Mouse (Mus musculus) layer of hippocampus, adult 18-20 months (tissue): Measurements from ENCODE around the gene Pnpla5. TPM values are rescaled to one million over a fixed set of nuclear protein-coding genes. Genes with fewer than 3 reads are reported as not detected.
"Not testable (repeated sequence)": the region's sequence is repeated elsewhere in the genome, so short reads cannot be mapped to it uniquely, and the experiment has no call there.

ENCODE experiments used
- DNase-seq, 2 experiments: peaks; one replicate each; pipeline ENCODE4 v3.0.0; 2022; ENCODE audit warnings: low spot score in 2 of 2
- total RNA-seq, 2 experiments: library from RNA; stranded (reverse); gene quantifications; 2 replicates each; pipeline ENCODE4 v1.2.3; 2021

Pnpla5 gene
- total RNA-seq, 2 experiments from 2014 or later, result not detected

DNA sequence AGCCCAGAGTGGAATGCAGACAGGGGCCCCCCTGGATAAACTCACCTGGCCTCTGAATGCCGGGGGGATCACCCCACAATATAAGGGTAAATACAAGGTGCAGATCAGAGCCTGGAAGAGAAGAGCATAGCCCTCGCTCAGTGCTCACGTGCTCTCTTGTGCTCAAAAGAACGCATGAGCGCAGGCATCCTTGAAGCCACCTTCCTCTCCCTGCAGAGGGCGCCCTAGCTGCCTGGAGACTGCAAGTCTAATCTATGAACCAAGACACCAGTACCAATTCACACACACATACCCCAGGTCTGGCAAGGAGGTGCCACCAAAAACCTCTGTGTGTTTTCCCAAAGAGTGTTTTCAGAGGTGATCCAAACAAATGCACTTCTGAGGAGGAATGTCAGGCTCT lies 2.4 kb downstream of the Pnpla5 start:
- peak in 1 of 2 experiments; percentile 51 for DNase-seq

DNA sequence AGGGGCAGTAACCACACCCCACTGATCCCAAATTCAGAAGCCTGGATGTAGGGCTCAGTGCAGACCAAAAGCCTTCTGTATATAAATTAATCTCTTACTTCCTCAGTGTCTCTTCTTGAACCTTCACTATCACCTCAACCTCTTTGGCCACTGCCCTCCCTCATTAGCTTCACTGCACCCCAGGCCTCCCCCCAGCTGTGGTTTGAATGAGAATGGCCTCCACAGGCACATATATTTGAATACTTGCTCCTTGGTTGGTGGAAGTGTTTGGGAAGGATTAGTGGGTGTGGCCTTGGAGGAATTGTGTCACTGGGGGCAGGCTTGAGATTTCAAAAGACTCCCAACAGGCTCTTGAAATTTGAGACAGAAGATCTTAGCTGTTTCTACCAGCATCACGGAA lies 6.5 kb downstream of the Pnpla5 start:
- DNase-seq, result no peak

- no peak for DNase-seq
Observed at GRCm38 (mm10) chr15:84115727-84116126, 7.2 kb downstream of the Pnpla5 start.

DNA sequence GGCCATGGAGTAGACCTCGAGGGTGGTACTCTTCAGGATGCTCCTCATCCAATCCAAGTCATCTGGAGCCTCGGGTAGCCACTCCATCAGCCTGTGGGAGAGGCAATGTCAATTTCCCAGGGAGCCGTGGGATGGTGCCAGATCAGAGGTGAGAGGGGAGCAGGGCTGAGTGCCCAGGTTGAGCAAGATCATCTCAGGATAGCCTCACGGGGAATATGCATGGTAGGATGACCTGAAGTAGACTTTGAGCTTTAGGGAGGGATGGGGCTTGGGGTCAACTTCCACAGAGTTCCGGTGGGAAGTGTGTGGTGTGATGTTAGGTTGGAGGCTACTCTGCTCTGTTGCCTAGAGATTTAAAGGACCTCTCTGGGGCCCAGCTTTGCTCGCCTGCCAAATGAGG lies 9.1 kb downstream of the Pnpla5 start:
- no peak for DNase-seq

GRCm38 (mm10) chr15:84108899-84109298 lies 14.1 kb downstream of the Pnpla5 start:
- no peak for DNase-seq

DNA sequence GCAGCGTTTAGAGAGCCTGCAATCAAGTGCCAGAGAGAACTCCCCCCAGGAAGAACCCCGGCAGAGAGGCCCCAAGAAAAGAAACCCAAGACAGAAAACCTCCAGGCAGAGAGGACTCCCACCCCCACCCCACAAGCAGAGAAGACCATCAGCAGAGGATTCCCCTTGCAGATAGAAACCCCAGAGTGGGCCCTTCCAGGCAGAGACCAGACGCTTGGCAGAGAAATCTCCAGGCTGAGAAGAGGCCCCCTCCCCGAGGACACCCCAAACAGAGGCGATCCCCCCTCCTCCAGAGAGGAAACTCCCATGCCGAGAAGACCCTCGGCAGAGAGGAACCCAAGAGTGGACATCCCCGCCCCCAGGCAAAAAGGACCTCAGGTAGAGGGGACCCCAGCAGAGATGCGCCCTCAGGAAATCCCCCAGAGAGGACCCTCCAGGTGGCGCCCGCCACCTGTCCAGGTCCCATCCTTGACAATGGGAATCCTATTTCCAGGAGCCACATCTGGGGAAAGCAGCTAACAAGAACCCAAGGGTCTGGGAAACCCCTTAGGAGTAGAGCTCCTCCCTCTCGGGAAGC lies 17.0 kb downstream of the Pnpla5 start:
- DNase-seq, result no peak

- DNase-seq, result peak; percentile 44 to 70
Observed at GRCm38 (mm10) chr15:84105105-84105923, 17.7 kb downstream of the Pnpla5 start, which contains the start of gene Sult4a1. Gene Sult4a1, minus strand, starts transcription at chr15:84105754.

DNA sequence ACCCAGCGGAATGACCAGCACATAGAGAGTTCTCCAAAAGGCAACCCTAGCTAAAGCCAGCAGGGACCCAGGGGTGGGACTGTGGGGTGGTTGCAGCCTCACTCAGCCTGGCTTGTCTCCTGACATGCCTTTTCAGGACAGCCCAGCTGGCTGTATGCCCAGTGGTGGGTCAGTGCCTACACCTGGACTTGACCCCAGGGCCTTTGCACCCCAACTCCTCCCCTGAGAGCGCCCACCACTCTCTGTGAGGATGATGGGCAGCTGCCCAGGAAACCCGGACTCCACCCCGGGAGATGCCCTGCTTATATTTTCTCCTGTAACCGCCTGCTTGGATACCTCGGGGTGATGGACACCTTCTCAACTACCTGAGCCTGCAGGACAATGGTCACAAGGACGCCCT lies 18.3 kb downstream of the Pnpla5 start:
- no peak for DNase-seq

- DNase-seq, result not testable (repeated sequence)
Observed at GRCm38 (mm10) chr15:84097536-84097935, 25.4 kb downstream of the Pnpla5 start.

DNA sequence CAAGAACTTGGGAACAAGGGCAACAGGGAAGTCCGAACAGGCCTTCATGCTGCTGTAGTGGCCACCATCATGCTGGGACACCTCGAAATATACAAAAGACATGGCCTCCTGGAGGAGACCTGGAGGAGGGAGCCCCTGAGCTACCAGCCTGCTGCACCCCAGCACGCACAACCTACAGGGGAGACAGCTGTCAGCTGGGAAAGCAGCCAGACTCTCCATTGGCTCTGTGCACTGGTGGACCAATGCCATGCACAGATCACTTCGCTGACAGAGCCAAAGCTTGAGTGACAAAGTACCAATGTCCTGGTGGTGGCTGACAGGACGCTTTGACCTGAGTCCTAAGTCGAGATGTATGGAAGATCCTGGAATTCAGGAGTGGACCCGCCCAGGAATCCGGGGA lies 26.9 kb downstream of the Pnpla5 start:
- peak in 1 of 2 experiments; percentile 49 for DNase-seq

- no peak for DNase-seq
Observed at GRCm38 (mm10) chr15:84094921-84095320, 28.1 kb downstream of the Pnpla5 start.

DNA sequence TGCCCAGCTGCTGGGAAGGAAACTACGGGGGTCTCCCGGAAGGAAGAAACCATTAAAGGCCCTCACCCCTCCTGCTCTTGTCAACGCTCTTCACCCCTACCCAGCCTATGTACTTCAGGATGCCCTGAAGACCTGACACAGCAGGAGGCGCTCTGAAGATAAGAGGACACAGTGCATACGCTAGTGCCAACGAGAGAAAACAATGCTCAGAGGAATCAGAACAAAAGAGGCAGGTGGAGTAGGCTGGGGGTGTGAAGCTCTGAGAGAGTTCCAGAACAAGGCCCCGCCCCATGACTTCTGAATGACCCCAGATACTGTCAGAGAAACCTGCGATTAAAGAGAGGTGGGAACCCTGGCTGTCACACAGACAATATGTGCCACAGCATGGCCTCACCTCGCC lies 36.2 kb downstream of the Pnpla5 start:
- no peak for DNase-seq

DNA sequence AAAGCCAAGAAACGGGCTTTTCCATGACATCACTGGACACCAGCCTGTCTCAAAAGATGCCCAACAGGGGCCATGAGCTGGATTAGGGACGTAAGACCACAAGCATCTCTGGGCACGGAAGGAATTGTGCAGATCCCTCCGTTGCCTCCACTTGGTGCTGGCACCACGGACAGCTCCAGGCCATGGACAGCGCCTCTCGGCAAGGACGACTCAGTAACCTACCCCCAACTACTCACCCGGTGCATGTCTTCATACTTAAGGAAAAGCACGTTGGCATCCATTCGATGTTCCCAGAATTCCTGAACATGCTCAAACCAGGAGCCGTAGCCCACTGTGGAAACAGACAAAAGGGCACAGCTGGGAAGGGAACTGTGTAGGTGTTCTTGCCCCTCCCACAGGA lies 36.6 kb downstream of the Pnpla5 start:
- no peak for DNase-seq

DNA sequence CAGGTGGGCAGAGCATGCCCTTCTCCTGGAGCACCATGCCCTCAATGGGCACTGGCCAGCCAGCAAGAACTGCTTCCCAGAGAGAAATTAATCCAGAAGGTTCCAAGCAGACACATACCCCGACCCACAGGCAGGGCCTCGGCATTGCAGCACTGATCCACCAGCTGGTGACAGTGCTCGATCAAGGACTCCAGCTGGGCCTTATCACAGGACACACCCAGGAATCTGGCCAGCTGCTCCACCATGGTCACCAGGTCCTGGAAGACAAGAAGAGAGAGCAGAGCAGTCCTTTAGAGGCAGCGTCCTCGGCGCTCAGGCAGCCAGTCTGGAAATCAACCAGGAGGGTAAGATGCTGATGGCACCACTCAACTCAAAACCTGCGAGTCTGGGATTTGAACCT lies 42.9 kb downstream of the Pnpla5 start:
- no peak for DNase-seq

- DNase-seq, result no peak
Observed at GRCm38 (mm10) chr15:84079519-84079918, 43.5 kb downstream of the Pnpla5 start.

GRCm38 (mm10) chr15:84078667-84079066 lies 44.3 kb downstream of the Pnpla5 start:
- no peak for DNase-seq

DNA sequence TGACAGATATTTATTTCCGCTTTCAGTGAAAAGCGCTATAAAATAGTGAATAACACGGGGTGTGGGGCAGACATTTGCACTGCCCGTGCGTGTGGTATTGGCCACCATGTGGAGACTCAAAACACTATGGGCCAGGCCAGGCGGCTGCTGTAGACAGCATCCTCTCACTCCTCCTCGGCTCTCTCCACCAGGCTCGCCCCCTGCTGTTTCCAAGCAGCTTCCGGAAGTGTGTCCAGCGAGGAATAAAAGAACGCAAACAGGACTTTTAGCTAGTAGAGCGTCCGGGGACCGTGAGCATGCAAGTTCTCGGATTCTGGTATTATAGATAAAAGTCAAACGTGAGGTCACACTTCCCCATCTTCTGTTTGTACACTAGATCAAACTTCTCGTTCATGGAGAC lies 45.8 kb downstream of the Pnpla5 start:
- no peak for DNase-seq

GRCm38 (mm10) chr15:84074705-84075185 lies 48.2 kb downstream of the Pnpla5 start:
- no peak for DNase-seq

- peak; percentile 50 to 74 for DNase-seq
Observed at GRCm38 (mm10) chr15:84073911-84074704, 48.9 kb downstream of the Pnpla5 start.

DNA sequence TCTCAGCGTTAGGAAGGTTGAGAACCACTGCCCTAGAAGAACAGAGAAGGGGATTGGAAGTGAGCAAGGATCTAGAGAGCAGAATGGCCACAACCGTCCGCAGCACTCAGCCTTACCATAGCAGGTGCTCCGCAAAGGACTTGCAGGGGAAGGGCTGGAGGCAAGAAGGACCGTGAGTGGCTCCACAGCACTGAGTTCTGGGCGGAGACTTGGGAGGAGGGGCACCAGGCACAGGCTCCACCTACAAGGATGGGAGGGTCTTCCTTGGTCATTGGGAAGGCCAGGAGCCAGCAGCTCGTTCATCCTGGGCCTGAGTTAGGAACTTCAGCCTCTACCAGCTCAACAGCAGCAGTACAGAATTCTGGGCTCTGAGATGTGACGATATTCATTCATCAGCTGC lies 49.9 kb downstream of the Pnpla5 start:
- no peak for DNase-seq

DNA sequence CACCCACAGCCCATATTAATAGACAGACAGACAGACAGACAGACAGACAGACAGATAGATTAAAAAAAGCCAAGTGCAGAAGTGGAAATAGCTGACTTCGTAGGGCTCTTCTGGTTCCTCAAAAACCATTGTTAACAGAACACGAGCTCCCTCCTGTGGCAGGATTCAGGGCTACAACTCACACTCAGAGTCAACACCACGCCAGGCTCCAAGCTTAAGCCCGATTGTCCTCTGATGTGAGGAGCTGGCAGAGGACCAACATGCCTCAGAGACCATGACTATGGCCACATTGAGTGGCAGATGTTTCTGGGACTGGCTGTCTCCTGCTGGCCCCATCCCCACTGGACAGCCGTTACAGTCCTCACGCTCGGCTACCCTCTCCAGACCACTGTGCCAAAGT lies 50.7 kb downstream of the Pnpla5 start:
- peak; percentile 68 to 91 for DNase-seq
